ENCODE assay signal across 20 mouse cellular contexts in genomic region chr9:70921132-70921531, GRCm38 (mm10). TPM values are rescaled to one million over a fixed set of nuclear protein-coding genes. Genes with fewer than 3 reads are reported as not detected.
A peak's percentile ranks its signal among the peaks of the same experiment; 100 is the strongest.
DNase-seq lines count a peak whose midpoint lies in the region; ATAC-seq lines count a peak whose summit lies in the region.
"Had no signal": no experiment of that assay in that cellular context is flagged by ENCODE, and none has a peak within 500 bp of the region (broad histone marks: within the 10 kb centered on the region; RNA-seq: fewer than 3 reads in every experiment).

No protein-coding gene starts in this region.

- no peak for ATAC-seq in heart, embryonic 11.5 days (replicated peaks; ENCODE audit: insufficient number of reproducible peaks, low FRiP score, low TSS enrichment)
- ATAC-seq in intestine, embryonic 16.5 days: peak; percentile 64
- no peak for ATAC-seq in liver, embryonic 15.5 days (ENCODE audit: insufficient read depth)
- ATAC-seq in megakaryocyte-erythroid progenitor cell, adult 5-6 weeks (replicated peaks; ENCODE audit: low FRiP score, low TSS enrichment, poor library complexity, severe bottlenecking): no peak
- ATAC-seq: activated CD4-positive, CD25-positive, alpha-beta regulatory T cell, adult 4 months; forebrain, embryonic 16.5 days; Patski had no signal

- no peak overlapping the region for H3K4me2 ChIP-seq in heart, embryonic 11.5 days
- H3K4me2 ChIP-seq in intestine, embryonic 16.5 days (ENCODE audit: low read depth, low read length): no peak overlapping the region
- H3K4me2 ChIP-seq in liver, embryonic 15.5 days: peak overlapping the region; percentile 83
- H3K4me2 ChIP-seq: hindbrain, embryonic 14.5 days; limb, embryonic 13.5 days had no signal

- H3K9ac ChIP-seq in heart, embryonic 11.5 days (ENCODE audit: low read depth, low read length): no peak overlapping the region
- H3K9ac ChIP-seq in intestine, embryonic 16.5 days (ENCODE audit: low read depth, low read length): no peak overlapping the region
- H3K9ac ChIP-seq in liver, embryonic 15.5 days: peak overlapping the region; percentile 66; the same call in 1 of the 2 replicates
- H3K9ac ChIP-seq: hindbrain, embryonic 14.5 days; limb, embryonic 13.5 days had no signal

- no peaks in the 10 kb centered on the region for H3K27me3 ChIP-seq in heart, embryonic 11.5 days (ENCODE audit: control insufficient read depth, insufficient read depth, low read length)
- H3K27me3 ChIP-seq in intestine, embryonic 16.5 days (replicated peaks; ENCODE audit: control insufficient read depth, insufficient read depth, low read length): no peaks in the 10 kb centered on the region
- no peaks in the 10 kb centered on the region for H3K27me3 ChIP-seq in liver, embryonic 15.5 days
- H3K27me3 ChIP-seq: limb, embryonic 13.5 days; Patski had no signal

- H3K9me3 ChIP-seq in heart, embryonic 11.5 days (replicated peaks; ENCODE audit: control insufficient read depth, low read length): no peaks in the 10 kb centered on the region
- H3K9me3 ChIP-seq in intestine, embryonic 16.5 days (ENCODE audit: control insufficient read depth, low read length): no peaks in the 10 kb centered on the region
- 0 out of 2 replicates have a peak, but pooled peaks cover 4% of the 10 kb centered on the region for H3K9me3 ChIP-seq in liver, embryonic 15.5 days (replicated peaks)
- H3K9me3 ChIP-seq: limb, embryonic 13.5 days had no signal

- peaks cover 4% of the 10 kb centered on the region for H3K4me1 ChIP-seq in heart, embryonic 11.5 days (ENCODE audit: control insufficient read depth, insufficient read depth, low read length)
- H3K4me1 ChIP-seq in intestine, embryonic 16.5 days (ENCODE audit: control insufficient read depth, insufficient read depth, low read length): peaks cover 16% of the 10 kb centered on the region
- peaks cover 94% of the 10 kb centered on the region for H3K4me1 ChIP-seq in liver, embryonic 15.5 days (replicated peaks)

- WGBS in heart, embryonic 11.5 days (ENCODE audit: insufficient replicate concordance): 69% methylated on average over 3 of the region's 3 CpGs
- 55% methylated on average over 3 of the region's 3 CpGs for WGBS in intestine, embryonic 16.5 days
- 15% methylated on average over 3 of the region's 3 CpGs for WGBS in liver, embryonic 15.5 days (ENCODE audit: insufficient replicate concordance)

- H3K4me3 ChIP-seq in heart, embryonic 11.5 days (ENCODE audit: low read depth, low read length): no peak overlapping the region
- H3K4me3 ChIP-seq in intestine, embryonic 16.5 days (ENCODE audit: low read length): no peak overlapping the region
- no peak overlapping the region for H3K4me3 ChIP-seq in liver, embryonic 15.5 days (replicated peaks)
- H3K4me3 ChIP-seq: limb, embryonic 13.5 days had no signal

- DNase-seq in heart, adult 9 months (ENCODE audit: low spot score in 2 of 2): no peak
- peak; percentile 27 for DNase-seq in 416B (ENCODE audit: low read depth)
- no peak for DNase-seq in ovary, adult 18-20 months (ENCODE audit: low spot score)
- DNase-seq: adrenal gland, postnatal 14 days; cerebellum, adult 18-20 months; heart, adult 18-20 months; heart, postnatal 10 days; lung, postnatal 10 days had no signal

- H3K27ac ChIP-seq in heart, embryonic 11.5 days (ENCODE audit: low read depth, low read length): peak overlapping the region; percentile 16
- no peak overlapping the region for H3K27ac ChIP-seq in intestine, embryonic 16.5 days (ENCODE audit: low read length)
- peak overlapping the region; percentile 99 for H3K27ac ChIP-seq in liver, embryonic 15.5 days (replicated peaks)
- H3K27ac ChIP-seq: hindbrain, embryonic 14.5 days; limb, embryonic 13.5 days had no signal

- no peaks in the 10 kb centered on the region for H3K36me3 ChIP-seq in heart, embryonic 11.5 days (ENCODE audit: control insufficient read depth, insufficient read depth, low read length)
- H3K36me3 ChIP-seq in intestine, embryonic 16.5 days (ENCODE audit: control insufficient read depth, insufficient read depth, low read length): no peaks in the 10 kb centered on the region
- no peaks in the 10 kb centered on the region for H3K36me3 ChIP-seq in liver, embryonic 15.5 days (replicated peaks)
- H3K36me3 ChIP-seq: limb, embryonic 13.5 days had no signal

RNA-seq across cellular contexts. Expression of gene Lipc, which starts 30.9 kb away (rescaled TPM):
- 0.21 and 0.56 TPM in 2 replicates for polyA plus RNA-seq in heart, embryonic 11.5 days (2014; fragmentation: Nextera tagmentation; extraction: Ambion mirVana)
- polyA plus RNA-seq in intestine, embryonic 16.5 days (2015; fragmentation: Nextera tagmentation; extraction: Ambion mirVana): 1.2 and 1.4 TPM in 2 replicates
- polyA plus RNA-seq in liver, embryonic 15.5 days (2015; fragmentation: Nextera tagmentation; extraction: Ambion mirVana): 39.5 and 43.3 TPM in 2 replicates
- 0.22 TPM in 1 of 2 replicates, not detected in the other for total RNA-seq in megakaryocyte-erythroid progenitor cell, adult 5-6 weeks (2014; fragmentation: Nextera tagmentation)
- total RNA-seq in megakaryocyte-erythroid progenitor cell, adult 5-6 weeks (2017): not detected in 2 replicates
- total RNA-seq: gastrocnemius, adult 18-20 months; midbrain, postnatal 0 days had no signal
- polyA plus RNA-seq: embryonic facial prominence, embryonic 11.5 days; limb, embryonic 13.5 days; midbrain, postnatal 0 days had no signal

Comparison
In these comparisons a context has a peak if more than half of its experiments do, and no peak if none do; other contexts are left out.
1. RNA of gene Lipc, which starts 30.9 kb away (polyA plus RNA-seq): 39.5 to 43.3 TPM in liver, embryonic 15.5 days; 1.2 to 1.4 TPM in intestine, embryonic 16.5 days and 0.21 to 0.56 TPM in heart, embryonic 11.5 days; every median in the first group is over 10 times any median in the second.